Mouse (Mus musculus): ENCODE data around the gene Spg21. TPM values are rescaled to one million over a fixed set of nuclear protein-coding genes. Genes with fewer than 3 reads are reported as not detected.

Gene Spg21
- polyA plus RNA-seq (2012; rRNA removed), result 20.0 and 25.7 TPM in 2 replicates

DNA sequence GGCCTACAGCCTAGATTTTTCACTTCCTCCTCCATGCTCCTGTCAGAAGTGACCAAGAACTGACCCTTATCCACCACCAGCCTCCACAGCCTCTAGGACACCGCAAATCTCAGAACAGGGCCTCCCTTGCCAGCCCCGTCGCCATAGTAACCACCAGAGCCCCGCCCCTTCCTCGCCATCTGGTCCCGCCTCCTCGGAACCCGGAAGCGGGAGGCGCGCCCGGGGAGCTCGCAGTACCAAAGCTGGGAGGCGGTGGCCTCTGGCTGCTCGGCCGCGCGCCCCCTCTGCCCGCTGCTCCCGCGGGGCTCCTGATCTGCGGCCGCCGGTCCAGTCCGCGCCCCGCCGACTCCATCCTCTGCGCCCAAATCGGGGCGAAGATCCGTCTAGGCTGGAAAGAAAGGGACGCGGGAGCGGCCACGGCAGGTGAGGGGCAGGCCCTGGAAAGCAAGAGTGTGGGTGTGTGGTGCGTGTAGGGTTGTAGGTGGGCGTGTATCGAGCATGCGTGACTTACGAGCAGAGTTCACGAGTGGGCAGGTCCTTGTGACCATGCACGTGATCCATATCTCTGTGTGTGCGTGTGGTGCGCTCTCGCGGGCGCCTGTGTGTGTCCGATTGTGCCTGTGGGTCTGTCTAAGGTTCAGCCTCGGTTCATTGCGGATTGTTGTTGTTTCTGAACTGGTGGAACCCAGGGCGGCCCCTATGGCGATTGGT is at the start of gene Spg21:
Spg21 (plus strand) TSS at position 216 of the 711 bp plus-strand sequence.

GRCm38 (mm10) chr9:65422760-65423501 is 37.8 kb upstream of the Spg21 start, which contains the start of gene Slc51b:
Slc51b (minus strand) TSS chr9:65422955.

GRCm38 (mm10) chr9:65435671-65436301 is 25.0 kb upstream of the Spg21 start, which contains the start of gene Mtfmt:
Mtfmt (plus strand) TSS chr9:65435782.

DNA sequence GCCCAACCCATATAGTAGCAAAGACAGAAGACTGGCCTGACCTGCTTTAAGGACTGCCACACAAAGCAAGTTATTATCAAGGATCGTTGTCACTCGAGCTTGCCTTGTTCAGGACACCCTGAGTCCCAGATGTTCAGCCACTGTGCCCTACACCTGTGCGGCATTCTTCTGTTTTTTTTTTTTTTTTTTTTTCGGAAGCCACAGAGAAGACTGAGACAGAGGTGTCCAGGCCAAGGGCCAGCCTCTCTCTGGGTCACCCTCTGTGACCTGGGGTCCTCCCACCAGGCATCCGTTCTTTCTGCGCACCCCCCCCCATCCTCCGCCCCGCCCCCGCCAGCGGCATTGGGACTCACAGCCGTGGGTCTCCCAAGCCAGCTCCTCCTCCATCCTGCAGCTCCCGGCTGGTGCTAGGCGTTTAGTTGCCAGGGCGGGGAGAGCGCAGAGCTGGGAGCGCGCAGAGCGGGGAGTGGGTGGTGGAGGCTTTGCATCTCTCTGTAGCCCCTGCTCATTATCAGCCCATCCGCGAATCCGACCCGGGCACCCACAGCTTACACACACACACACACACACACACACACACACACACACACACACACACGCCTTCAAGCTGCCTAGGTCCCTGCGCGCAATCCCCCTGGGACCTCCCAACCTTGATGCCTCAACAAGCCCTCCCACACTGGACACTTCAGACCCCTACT is 59.2 kb downstream of the Spg21 start, which contains the start of gene Ankdd1a:
Ankdd1a (minus strand) TSS at position 387 of the 698 bp plus-strand sequence.

Other genes with a start within 250 kb of the Spg21 start
- 5.6 TPM in 2 replicates for gene Cilp, start 195.8 kb upstream of the Spg21 start, polyA plus RNA-seq (2012; rRNA removed)
- 10.1 and 13.0 TPM in 2 replicates for gene Clpx, start 166.7 kb upstream of the Spg21 start, polyA plus RNA-seq (2012; rRNA removed)
- gene Pdcd7, start 114.8 kb upstream of the Spg21 start, polyA plus RNA-seq (2012; rRNA removed), result 23.7 and 33.8 TPM in 2 replicates
- 0.47 and 0.72 TPM in 2 replicates for gene Ubap1l, start 99.9 kb upstream of the Spg21 start, polyA plus RNA-seq (2012; rRNA removed)
- 0.62 and 1.0 TPM in 2 replicates for gene Kbtbd13, start 69.3 kb upstream of the Spg21 start, polyA plus RNA-seq (2012; rRNA removed)
- 16.0 and 16.6 TPM in 2 replicates for gene Rasl12, start 62.4 kb upstream of the Spg21 start, polyA plus RNA-seq (2012; rRNA removed)
- not detected in 2 replicates for gene Slc51b, start 38.0 kb upstream of the Spg21 start, polyA plus RNA-seq (2012; rRNA removed)
- 8.1 and 11.0 TPM in 2 replicates for gene Mtfmt, start 25.2 kb upstream of the Spg21 start, polyA plus RNA-seq (2012; rRNA removed)
- not detected in 2 replicates for gene Ankdd1a, start 59.2 kb downstream of the Spg21 start, polyA plus RNA-seq (2012; rRNA removed)
- 33.5 and 39.2 TPM in 2 replicates for gene Plekho2, start 119.1 kb downstream of the Spg21 start, polyA plus RNA-seq (2012; rRNA removed)
- 3.7 and 4.6 TPM in 2 replicates for gene Pif1, start 126.2 kb downstream of the Spg21 start, polyA plus RNA-seq (2012; rRNA removed)
- 82.0 and 114 TPM in 2 replicates for gene Rbpms2, start 168.7 kb downstream of the Spg21 start, polyA plus RNA-seq (2012; rRNA removed)
- 163 and 183 TPM in 2 replicates for gene Oaz2, start 207.1 kb downstream of the Spg21 start, polyA plus RNA-seq (2012; rRNA removed)